Comparison of ENCODE assay signal across 21 mouse cellular contexts in genomic region chr13:43218284-43218683, GRCm38 (mm10). TPM values are rescaled to one million over a fixed set of nuclear protein-coding genes. Genes with fewer than 3 reads are reported as not detected.
DNase-seq lines count a peak whose midpoint lies in the region; ATAC-seq and TF ChIP-seq lines count a peak whose summit lies in the region.
"Had no signal": no experiment of that assay in that cellular context is flagged by ENCODE, and none has a peak within 500 bp of the region (broad histone marks: within the 10 kb centered on the region; RNA-seq: fewer than 3 reads in every experiment).

No protein-coding gene starts in this region.

- 63% methylated on average over 4 of the region's 4 CpGs for WGBS in heart, embryonic 16.5 days
- WGBS in liver, embryonic 16.5 days (ENCODE audit: insufficient replicate concordance), result 53% methylated on average over 4 of the region's 4 CpGs
- 47% methylated on average over 4 of the region's 4 CpGs for WGBS in liver, embryonic 12.5 days (ENCODE audit: insufficient replicate concordance)

- no peaks in the 10 kb centered on the region for H3K36me3 ChIP-seq in heart, embryonic 16.5 days (ENCODE audit: control insufficient read depth, insufficient read depth)
- H3K36me3 ChIP-seq in liver, embryonic 16.5 days (ENCODE audit: control insufficient read depth, insufficient read depth), result no peaks in the 10 kb centered on the region
- no peaks in the 10 kb centered on the region for H3K36me3 ChIP-seq in liver, embryonic 12.5 days
- no peaks in the 10 kb centered on the region for H3K36me3 ChIP-seq in CH12.LX (replicated peaks in 1 of 2; ENCODE audit: control insufficient read depth in 1 of 2, insufficient read depth in 1 of 2, low read length in 1 of 2)
- H3K36me3 ChIP-seq: embryonic facial prominence, embryonic 10.5 days; G1E; hindbrain, embryonic 15.5 days; kidney, embryonic 15.5 days; neural tube, embryonic 12.5 days; stomach, embryonic 15.5 days had no signal

- ATAC-seq in heart, embryonic 16.5 days (replicated peaks; ENCODE audit: extremely low read depth, insufficient read depth, low FRiP score), result no peak
- ATAC-seq in liver, embryonic 16.5 days (ENCODE audit: low read depth), result no peak
- ATAC-seq in liver, embryonic 12.5 days, result no peak
- no peak for ATAC-seq in cerebellum, adult (ENCODE audit: insufficient number of reproducible peaks, low FRiP score, low TSS enrichment)
- ATAC-seq: forebrain, embryonic 13.5 days; intestine, embryonic 16.5 days had no signal

- no peak overlapping the region for H3K4me2 ChIP-seq in heart, embryonic 16.5 days (ENCODE audit: low read depth, low read length)
- no peak overlapping the region for H3K4me2 ChIP-seq in liver, embryonic 16.5 days (ENCODE audit: low read depth, low read length)
- H3K4me2 ChIP-seq in liver, embryonic 12.5 days, result no peak overlapping the region
- H3K4me2 ChIP-seq in CH12.LX (ENCODE audit: insufficient read depth, low read depth, poor library complexity, severe bottlenecking), result no peak overlapping the region
- H3K4me2 ChIP-seq: forebrain, embryonic 13.5 days; hindbrain, embryonic 15.5 days; kidney, embryonic 15.5 days; neural tube, embryonic 12.5 days; stomach, embryonic 15.5 days had no signal

- no peaks in the 10 kb centered on the region for H3K9me3 ChIP-seq in heart, embryonic 16.5 days (replicated peaks; ENCODE audit: control insufficient read depth, low read length)
- H3K9me3 ChIP-seq in liver, embryonic 16.5 days (replicated peaks; ENCODE audit: control insufficient read depth, low read length), result no peaks in the 10 kb centered on the region
- no peaks in the 10 kb centered on the region for H3K9me3 ChIP-seq in liver, embryonic 12.5 days (replicated peaks)
- no peaks in the 10 kb centered on the region for H3K9me3 ChIP-seq in CH12.LX (replicated peaks; ENCODE audit: low read length)
- H3K9me3 ChIP-seq: embryonic facial prominence, embryonic 10.5 days; forebrain, embryonic 13.5 days; G1E; hindbrain, embryonic 15.5 days; kidney, embryonic 15.5 days; neural tube, embryonic 12.5 days; stomach, embryonic 15.5 days had no signal

- no peaks in the 10 kb centered on the region for H3K79me2 ChIP-seq in CH12.LX (replicated peaks; ENCODE audit: control insufficient read depth, extremely low read depth, insufficient read depth, poor library complexity, severe bottlenecking)

- H3K27me3 ChIP-seq in heart, embryonic 16.5 days (ENCODE audit: control insufficient read depth, insufficient read depth, low read length), result no peaks in the 10 kb centered on the region
- H3K27me3 ChIP-seq in liver, embryonic 16.5 days (ENCODE audit: control insufficient read depth, insufficient read depth, low read depth, low read length), result peaks cover 16% of the 10 kb centered on the region
- peaks cover 48% of the 10 kb centered on the region for H3K27me3 ChIP-seq in liver, embryonic 12.5 days (replicated peaks)
- peaks cover 4% of the 10 kb centered on the region for H3K27me3 ChIP-seq in CH12.LX (replicated peaks)
- H3K27me3 ChIP-seq: forebrain, embryonic 13.5 days; hindbrain, embryonic 15.5 days; kidney, embryonic 15.5 days; neural tube, embryonic 12.5 days; stomach, embryonic 15.5 days had no signal

- H3K4me3 ChIP-seq in heart, embryonic 16.5 days (ENCODE audit: low read length), result no peak overlapping the region
- no peak overlapping the region for H3K4me3 ChIP-seq in liver, embryonic 16.5 days (ENCODE audit: low read depth, low read length)
- H3K4me3 ChIP-seq in liver, embryonic 12.5 days, result no peak overlapping the region
- no peak overlapping the region for H3K4me3 ChIP-seq in CH12.LX (replicated peaks in 1 of 3; ENCODE audit: low read depth in 2 of 3, low read length in 2 of 3, poor library complexity in 1 of 3)
- no peak overlapping the region for H3K4me3 ChIP-seq in cortical plate, adult 2 months (ENCODE audit: insufficient read depth, low read length)
- H3K4me3 ChIP-seq: embryonic facial prominence, embryonic 10.5 days; forebrain, embryonic 13.5 days; hindbrain, embryonic 15.5 days; kidney, embryonic 15.5 days; neural tube, embryonic 12.5 days; stomach, embryonic 15.5 days had no signal

- TF ChIP-seq CTCF in CH12.LX (conservative IDR thresholded peaks at IDR 0.05 in 1 of 2, IDR thresholded peaks at IDR 0.05 in 1 of 2; ENCODE audit: low read depth in 2 of 2, low read length in 2 of 2), result no peak
- no peak for TF ChIP-seq CTCF in cortical plate, adult 2 months (IDR thresholded peaks at IDR 0.05; ENCODE audit: extremely low read depth, insufficient read depth, low read length)

- in situ Hi-C loops in CH12.LX (cut with MboI; ENCODE audit: low pct_ligation_motif_present, low pct_unique_long_range_greater_than_20kb, low sequenced_read_pairs), result no loop called here

- no peak for TF ChIP-seq EP300 in CH12.LX (IDR thresholded peaks at IDR 0.05; ENCODE audit: low read length)

- no peak overlapping the region for H3K9ac ChIP-seq in heart, embryonic 16.5 days (ENCODE audit: low read length)
- H3K9ac ChIP-seq in liver, embryonic 16.5 days (ENCODE audit: low read depth, low read length), result no peak overlapping the region
- H3K9ac ChIP-seq in liver, embryonic 12.5 days, result no peak overlapping the region
- H3K9ac ChIP-seq in CH12.LX (ENCODE audit: insufficient read depth, low read depth), result no peak overlapping the region
- H3K9ac ChIP-seq: forebrain, embryonic 13.5 days; hindbrain, embryonic 15.5 days; kidney, embryonic 15.5 days; liver, embryonic 14.5 days; neural tube, embryonic 12.5 days; stomach, embryonic 15.5 days had no signal

- dilution Hi-C loops in CH12.LX (cut with MboI; ENCODE audit: extremely low pct_ligation_motif_present, extremely low pct_unique_long_range_greater_than_20kb, low sequenced_read_pairs), result no loop called here

- TF ChIP-seq RAD21 in CH12.LX (IDR thresholded peaks at IDR 0.05; ENCODE audit: low read depth, low read length), result no peak

- intact Hi-C loops in heart, postnatal 14 days (cut with DNase I), result no loop called here

- peak overlapping the region; percentile 54 for H3K27ac ChIP-seq in heart, embryonic 16.5 days (ENCODE audit: low read length)
- H3K27ac ChIP-seq in liver, embryonic 16.5 days (ENCODE audit: low read length), result peak overlapping the region; percentile 9; the same call in 1 of the 2 replicates
- H3K27ac ChIP-seq in liver, embryonic 12.5 days, result no peak overlapping the region
- H3K27ac ChIP-seq in CH12.LX (ENCODE audit: insufficient read depth, low read depth), result no peak overlapping the region
- H3K27ac ChIP-seq in cortical plate, adult 2 months (ENCODE audit: insufficient read depth, low read length), result peak overlapping the region; percentile 22
- H3K27ac ChIP-seq: embryonic facial prominence, embryonic 10.5 days; forebrain, embryonic 13.5 days; hindbrain, embryonic 15.5 days; liver, embryonic 14.5 days; neural tube, embryonic 12.5 days; stomach, embryonic 15.5 days had no signal

- no peak for TF ChIP-seq POLR2A in CH12.LX (IDR thresholded peaks at IDR 0.05; ENCODE audit: low read depth, low read length)
- TF ChIP-seq POLR2A in cortical plate, adult 2 months (IDR thresholded peaks at IDR 0.05; ENCODE audit: extremely low read depth, insufficient read depth, low read length), result no peak

- DNase-seq in heart, postnatal 14 days, result no peak
- DNase-seq in CH12.LX (ENCODE audit: extremely low read depth), result no peak
- DNase-seq: cerebellum, postnatal 10 days; layer of hippocampus, postnatal 36 days; left cerebral cortex, postnatal 4 days; right cerebral cortex, postnatal 14 days; thymus, adult 2 months had no signal

- H3K4me1 ChIP-seq in heart, embryonic 16.5 days (ENCODE audit: control insufficient read depth, insufficient read depth, low read length), result peaks cover 25% of the 10 kb centered on the region
- H3K4me1 ChIP-seq in liver, embryonic 16.5 days (ENCODE audit: control insufficient read depth, low read depth, low read length), result peaks cover 20% of the 10 kb centered on the region
- peaks cover 36% of the 10 kb centered on the region for H3K4me1 ChIP-seq in liver, embryonic 12.5 days
- peaks cover 3 to 24% of the 10 kb centered on the region in 2 experiments; a peak in 2 of 4 replicates for H3K4me1 ChIP-seq in CH12.LX (ENCODE audit: control insufficient read depth in 1 of 2, insufficient read depth in 2 of 2)
- H3K4me1 ChIP-seq in cortical plate, adult 2 months (ENCODE audit: control insufficient read depth, insufficient read depth, low read length), result peaks cover 19% of the 10 kb centered on the region

TF ChIP-seq in CH12.LX, 34 proteins besides CTCF, POLR2A, EP300 and RAD21:
- TF ChIP-seq RCOR1 (conservative IDR thresholded peaks at IDR 0.05; ENCODE audit: low read depth, low read length), result no peak
- TF ChIP-seq ETS1 (conservative IDR thresholded peaks at IDR 0.05; ENCODE audit: low read depth, low read length), result peak; percentile 57

RNA-seq across cellular contexts. Expression of gene Tbc1d7, which starts 47.0 kb away (rescaled TPM):
- polyA plus RNA-seq in heart, embryonic 16.5 days (2015; fragmentation: Nextera tagmentation; extraction: Ambion mirVana), result 57.7 and 57.8 TPM in 2 replicates
- total RNA-seq in heart, postnatal 14 days (2021), result 10 to 100 TPM; 29.7 to 35.3 TPM
- polyA plus RNA-seq in liver, embryonic 16.5 days (2015; fragmentation: Nextera tagmentation; extraction: Ambion mirVana), result 10.4 TPM in 2 replicates
- polyA plus RNA-seq in liver, embryonic 12.5 days (2016; fragmentation: Nextera tagmentation; extraction: Ambion mirVana), result 20.0 and 20.7 TPM in 2 replicates
- total RNA-seq in CH12.LX (2012; rRNA removed) (19.5 and 20.3 TPM in 2 replicates), CH12.LX (2014; rRNA removed) (20.2 and 23.4 TPM in 2 replicates)
- polyA plus RNA-seq in CH12.LX (2012; ENCODE audit: insufficient read length, low read depth), result 32.9 and 37.3 TPM in 2 replicates
- polyA plus RNA-seq in cortical plate, adult 2 months (2012; rRNA removed), result 31.1 TPM in 2 replicates

Comparison
In these comparisons a context has a peak if more than half of its experiments do, and no peak if none do; other contexts are left out.
1. H3K27ac ChIP-seq: peak in heart, embryonic 16.5 days (single experiment), liver, embryonic 16.5 days (single experiment) and cortical plate, adult 2 months (single experiment); none in liver, embryonic 12.5 days (single experiment) and CH12.LX (single experiment).